Mouse (Mus musculus) gastrocnemius, adult 18-20 months (tissue): ENCODE measurements around the gene Slc38a1. TPM values are rescaled to one million over a fixed set of nuclear protein-coding genes. Genes with fewer than 3 reads are reported as not detected.
A peak's percentile ranks its signal among the peaks of the same experiment; 100 is the strongest.

Experiments
- DNase-seq: peaks from one replicate; pipeline ENCODE4 v3.0.0; 2021; ENCODE audit warnings: low spot score
- total RNA-seq, 2 experiments: library from RNA; stranded (reverse); gene quantifications; 2 replicates each; pipeline ENCODE4 v1.2.3; 2021

The Slc38a1 gene
- total RNA-seq, 2 experiments from 2014 or later = 0.75 to 1.4 TPM

DNA sequence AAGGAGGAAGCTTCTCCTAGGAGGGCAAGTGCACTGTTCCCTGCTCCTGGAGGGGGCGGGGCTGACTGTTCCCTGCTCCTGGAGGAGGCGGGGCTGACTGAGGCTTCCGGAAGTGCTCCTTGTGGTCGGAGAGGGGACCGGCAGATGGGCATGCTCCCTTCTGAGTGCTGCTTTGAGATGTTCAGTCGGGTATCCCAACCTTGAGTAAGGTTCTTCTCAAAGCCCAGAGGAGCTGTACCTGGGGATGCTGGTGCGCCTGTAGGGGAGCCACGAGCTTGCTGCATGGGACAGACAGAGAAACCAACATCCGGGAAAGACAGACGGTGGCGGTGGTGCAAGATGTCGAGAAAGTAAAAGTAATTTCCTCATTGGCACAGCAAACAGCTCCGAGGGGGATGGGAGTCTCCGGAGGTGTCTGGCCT is 75.9 kb downstream of the Slc38a1 start:
- peak; percentile 22 for DNase-seq

DNA sequence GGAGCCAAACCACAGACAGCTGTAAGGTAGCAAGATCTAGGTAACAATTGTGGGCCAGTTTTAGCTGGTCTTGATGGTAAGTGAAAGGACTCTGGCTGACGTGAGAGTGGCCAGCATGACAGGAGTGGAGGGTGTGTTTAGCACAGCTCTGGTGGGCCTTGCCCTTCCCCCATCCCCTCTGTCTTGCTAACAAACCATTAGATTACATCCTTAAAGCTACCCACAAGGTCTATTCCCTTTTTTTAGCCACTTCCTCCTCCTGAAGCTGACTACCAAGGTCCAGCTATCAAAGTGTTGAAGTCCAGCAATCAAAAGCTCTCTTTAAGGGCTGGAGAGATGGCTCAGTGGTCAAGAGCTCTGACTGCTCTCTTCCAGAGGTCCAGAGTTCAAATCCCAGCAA is 78.9 kb downstream of the Slc38a1 start:
- DNase-seq = no peak

DNA sequence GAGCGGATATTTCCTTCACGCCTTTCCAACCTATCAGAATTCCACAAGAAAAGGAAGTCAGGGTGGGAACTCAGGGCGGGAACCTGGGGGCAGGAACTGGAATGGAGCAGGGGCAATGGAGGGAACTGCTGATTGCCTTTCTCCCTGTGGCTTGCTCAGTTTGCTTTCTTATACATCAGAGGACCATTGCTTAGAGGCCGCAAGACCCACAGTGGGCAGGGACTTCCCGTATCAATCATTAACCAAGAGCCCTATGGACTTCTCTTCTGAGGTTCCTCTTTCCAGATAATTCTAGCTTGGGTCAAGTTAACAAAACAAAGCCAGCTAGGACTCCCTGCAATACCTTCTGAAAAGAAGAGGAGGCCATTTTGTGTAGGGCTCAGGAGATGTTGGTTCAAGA is 80.2 kb downstream of the Slc38a1 start:
- DNase-seq = no peak

DNA sequence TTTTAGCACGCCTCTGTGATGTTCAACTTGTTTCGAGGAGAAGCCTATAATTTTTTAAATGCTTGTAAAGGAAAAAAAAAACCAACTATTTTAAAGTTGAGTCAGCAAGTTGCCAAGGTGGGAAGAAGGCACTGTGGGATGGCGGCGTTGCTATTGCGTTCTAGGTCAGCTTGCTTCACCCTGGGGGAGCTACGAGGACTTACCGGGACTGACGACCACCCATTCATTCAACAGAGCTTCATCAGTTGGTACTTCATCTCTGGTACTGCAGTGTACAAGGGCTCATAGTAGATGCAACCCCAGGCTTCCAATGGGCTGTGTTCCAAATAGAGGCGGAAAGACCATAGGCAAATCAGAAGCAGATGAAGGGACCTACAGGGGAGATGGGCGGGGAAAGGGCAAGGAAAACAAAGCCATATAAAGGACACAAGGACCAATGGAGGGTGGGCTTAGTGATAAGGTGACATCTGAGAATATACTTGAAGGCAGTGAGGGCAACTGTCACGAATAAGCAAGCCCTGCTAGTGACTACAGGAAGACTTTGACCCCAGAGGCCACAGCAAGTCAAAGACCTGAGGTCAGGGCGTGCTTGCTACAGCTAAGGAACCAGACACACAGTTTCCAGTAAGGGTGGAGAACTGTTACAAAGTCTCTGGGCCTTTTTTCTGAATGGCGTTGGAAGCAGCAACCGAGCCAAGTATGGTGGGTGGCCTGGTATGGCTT is 82.0 kb downstream of the Slc38a1 start:
- DNase-seq = no peak

DNA sequence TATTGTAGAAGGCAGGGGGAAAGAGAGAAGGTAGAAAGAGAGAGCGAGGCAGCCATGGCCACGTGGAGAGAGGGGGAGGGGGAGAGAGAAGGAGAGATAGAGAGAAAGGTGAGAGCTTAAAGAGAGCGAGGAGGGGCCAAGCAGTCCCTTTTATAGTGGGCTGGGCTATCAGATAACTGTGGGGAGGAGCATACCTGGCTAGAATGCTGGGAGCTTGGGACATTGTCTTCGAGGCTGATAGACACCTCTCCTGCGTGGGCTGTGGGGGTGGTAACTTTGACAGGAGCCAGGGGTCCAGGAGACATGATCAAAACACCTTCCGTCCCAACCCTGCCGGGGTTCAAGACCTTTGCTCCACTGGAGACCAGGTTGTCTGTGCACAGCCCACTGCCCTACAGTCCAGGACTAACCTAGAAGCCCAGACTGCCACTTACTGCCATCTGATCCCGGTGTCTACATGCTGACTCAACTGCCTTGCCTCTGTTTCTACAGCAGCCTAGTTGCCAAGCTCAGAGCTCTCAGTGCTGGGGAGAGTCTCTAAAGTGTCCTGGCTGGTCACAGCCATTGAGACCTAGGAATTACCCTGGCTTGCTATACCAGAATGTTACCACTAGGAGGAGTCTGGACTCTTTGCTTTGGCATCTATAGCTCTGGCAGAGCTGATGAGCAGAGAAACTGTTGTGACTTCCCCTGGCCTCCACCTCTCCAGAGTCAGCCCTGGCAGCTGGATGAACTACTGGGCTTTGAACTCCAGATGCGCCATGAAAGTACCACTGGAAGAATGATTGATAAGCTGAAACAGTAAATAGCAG is 90.9 kb downstream of the Slc38a1 start:
- DNase-seq = peak; percentile 76

DNA sequence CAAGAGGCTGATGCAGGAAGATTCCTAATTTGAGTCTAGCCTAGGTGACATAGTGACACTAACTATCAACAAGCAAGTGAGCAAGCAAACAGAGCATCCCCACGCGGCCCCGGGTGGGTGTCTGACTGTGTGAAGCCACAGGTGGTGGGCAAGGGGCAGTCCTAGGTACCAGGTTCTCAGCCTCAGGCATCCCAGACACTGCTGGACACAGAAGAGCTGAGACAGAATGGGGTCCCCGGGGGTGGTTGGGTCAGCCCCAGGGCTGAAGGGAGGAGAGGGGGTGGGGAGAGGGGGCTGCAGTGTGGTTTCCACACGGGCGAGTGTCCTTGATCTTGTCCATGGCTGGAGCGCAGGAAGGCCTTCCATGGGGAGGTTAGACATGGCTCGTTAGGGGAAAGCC is 91.6 kb downstream of the Slc38a1 start:
- DNase-seq = no peak

DNA sequence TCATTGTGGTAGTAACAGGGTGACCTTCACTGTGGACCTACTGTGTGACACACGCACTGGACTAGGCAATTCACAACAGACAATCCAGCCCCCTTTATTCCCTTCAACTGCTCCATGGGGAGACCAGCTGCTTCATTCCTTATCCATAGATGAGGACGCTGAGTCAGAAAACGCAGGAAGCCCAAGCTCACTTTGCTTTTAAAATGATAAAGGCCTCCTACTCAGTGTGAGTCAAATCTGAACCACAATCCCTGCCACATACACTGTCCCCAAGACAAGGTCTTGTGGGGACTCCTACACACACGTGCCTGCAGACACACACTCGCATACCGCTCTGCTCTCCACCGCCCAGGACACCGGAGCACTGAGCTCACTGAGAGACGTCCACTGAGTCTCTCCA is 94.3 kb downstream of the Slc38a1 start:
- DNase-seq = no peak

DNA sequence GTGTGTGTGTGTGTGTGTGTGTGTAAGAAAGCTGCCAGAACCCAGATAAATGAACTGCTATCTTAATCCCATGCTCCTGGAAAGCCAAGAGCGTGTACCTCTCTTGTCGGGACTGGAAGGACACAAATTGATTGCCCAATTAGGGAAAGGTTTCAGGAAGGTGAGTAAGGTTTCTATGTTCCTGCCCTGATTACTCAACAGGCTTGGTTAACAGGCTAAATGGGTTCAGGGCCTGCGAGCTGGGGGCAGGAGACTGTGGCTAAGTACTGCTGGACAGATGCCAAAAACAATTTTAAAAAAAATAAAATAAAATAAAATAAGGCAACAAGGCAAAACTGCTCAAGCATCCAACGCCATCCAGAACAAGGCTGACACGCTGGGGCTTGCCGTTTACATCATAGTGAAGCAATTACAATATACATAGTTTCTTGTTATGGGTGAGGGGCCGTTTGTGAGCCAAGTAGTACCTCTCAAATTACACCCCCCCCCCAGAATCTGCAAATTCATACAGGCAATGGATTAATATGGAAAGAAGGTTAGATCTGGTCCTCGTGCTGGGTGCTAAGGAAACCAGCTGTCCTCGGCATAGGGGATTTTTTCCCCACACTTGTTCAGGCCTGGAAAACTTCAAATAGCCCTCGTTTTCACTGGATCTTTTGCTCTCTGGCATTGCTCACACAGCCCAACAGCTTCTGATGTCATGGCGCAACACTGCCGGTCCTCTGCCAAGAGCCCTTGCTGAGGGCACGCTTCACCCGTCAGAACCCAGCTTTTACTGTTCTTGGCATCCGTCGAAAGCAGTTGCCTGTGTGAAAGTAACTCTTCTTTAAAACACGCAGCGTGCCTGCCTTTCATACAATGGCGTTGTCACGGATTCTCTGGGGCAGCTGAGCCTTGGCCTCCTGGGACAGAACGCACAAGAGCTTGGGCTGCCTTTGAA is 95.2 kb downstream of the Slc38a1 start:
- DNase-seq = peak; percentile 30

DNA sequence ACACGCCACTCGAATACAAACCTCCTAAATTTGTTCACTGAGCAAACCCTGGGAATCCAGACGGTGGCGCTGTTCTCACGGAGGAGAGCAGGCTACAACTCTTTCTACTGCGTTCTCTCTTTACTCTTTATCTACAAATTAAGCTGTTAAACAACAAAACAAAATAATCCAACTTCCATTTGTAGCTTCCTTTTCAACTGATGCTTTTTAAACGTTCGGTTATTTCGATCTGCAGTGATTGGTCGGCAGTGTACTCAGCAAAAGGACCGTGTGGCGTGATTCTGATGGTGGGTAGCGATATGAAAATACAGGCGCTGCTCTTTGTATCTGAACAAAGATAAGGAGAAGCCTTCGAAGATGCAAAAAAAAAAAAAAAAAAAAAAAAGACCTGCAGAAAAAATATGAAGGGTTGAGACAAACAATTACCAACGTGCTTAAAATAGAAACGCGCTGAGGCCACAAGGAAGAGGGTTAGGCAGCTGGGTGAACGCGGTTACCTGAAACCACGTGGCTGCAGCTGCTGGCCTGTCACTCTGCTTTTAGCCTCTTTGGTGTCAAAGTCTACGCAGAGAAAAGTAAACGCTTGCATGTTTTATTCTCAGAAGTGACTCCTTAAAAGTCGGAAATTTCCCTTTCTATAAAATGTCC is 99.4 kb downstream of the Slc38a1 start:
- DNase-seq = peak; percentile 29

DNA sequence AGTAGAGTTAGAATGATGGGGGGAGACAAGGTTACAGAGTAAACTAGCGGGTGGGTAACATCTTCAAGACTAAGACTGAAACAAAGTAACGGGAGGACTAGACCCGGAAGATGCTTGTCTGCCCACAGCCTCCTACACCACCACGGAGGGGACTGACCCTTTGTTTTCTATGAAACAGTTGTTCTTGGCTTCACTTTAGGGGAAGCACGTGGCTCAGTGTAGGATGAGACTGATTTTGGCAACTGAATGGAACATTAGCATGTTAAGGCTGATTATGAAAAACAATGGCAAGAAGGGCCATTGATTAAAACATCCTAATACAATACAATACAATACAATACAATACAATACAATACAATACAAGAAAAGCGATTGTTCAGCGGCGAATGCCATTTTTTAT is 100.6 kb downstream of the Slc38a1 start:
- DNase-seq = no peak

DNA sequence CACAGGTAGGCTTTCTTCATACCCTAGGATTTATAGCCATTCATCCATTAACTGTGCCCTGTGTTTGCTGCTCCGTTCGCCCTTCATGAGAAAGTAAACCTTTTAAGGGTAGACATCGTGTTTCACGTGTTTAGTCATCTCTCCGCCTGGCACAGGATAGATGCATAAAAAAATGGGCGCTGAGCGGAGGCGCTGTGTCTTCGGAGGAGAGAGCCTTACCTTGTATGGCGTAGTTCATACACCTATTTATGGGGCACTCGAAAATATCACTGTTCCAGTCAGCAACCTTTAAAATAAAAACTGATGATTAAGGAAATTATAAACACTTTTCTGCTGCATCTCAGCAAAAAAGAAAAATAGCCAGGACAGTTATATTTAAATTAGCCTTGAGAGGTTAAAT is 105.4 kb downstream of the Slc38a1 start:
- DNase-seq = no peak

DNA sequence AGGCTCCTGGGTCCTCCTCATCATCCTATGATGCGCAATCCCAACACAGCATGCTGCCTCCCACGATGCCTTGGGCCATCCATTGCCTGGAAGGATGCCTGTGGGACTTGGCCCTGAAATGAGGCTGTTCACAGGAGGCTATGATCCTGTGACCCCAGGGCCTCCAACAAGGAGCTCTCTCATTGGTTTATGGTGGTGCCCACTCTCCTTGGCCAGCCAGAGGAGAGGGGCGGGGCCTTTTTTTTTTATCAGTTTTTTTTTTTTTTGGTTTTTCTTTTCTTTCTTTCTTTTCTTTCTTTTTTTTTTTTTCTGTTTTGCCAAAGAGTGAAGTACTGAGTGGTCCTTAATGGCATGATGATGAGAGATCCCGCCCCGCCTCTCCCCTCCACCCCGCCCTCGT is 106.3 kb downstream of the Slc38a1 start:
- DNase-seq = no peak

DNA sequence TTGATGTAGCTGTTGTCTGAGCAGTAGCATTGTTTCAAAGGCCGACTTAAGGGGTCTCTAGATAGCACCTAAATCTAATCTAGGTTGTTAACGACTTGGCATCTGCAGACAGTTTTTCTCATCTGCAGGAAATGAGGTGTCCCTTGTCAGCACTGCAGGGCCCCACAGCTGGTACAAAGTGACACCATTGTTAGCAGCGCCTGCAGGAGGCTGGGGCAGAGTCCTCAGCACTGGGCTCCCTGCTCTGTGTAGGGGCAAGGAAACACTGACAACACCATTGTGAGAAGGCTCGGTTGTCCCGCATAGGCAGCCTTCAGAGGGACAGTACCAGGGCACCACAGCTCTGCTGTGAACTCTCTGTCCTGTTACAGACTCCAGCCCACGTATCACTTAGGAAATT is 115.0 kb downstream of the Slc38a1 start:
- no peak for DNase-seq

DNA sequence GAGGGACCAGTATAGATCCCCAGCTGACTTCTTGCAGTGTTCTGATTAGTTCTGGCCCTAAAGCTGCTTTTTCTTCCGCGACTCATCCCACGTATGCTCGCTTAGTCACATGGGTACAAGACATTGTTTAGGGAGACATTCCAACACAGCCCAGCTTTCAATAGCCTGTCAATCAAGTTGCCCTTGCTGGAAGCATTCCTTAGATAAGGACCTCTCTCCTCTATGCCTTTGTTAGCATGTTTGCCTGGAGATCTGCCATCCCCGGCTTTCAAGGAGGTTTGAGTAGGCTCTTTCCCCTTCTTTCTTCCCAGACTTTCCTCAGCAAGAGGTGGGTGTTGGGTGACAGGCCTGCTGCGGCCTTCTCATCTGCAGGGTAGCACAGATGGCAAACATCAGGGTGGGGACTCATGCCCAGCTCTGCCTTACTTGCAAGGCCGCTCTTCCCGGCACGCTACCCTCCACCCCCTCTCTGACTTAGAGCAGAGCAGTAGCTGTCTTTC is 118.4 kb downstream of the Slc38a1 start:
- DNase-seq = no peak

Other genes with a start within 250 kb of the Slc38a1 start
- 10 to 100 TPM; 40.2 to 41.0 TPM for gene Scaf11, start 182.1 kb downstream of the Slc38a1 start, total RNA-seq
- 100 to 1,000 TPM in 1 of 2 experiments, 10 to 100 TPM in 1; 93.4 to 242 TPM for gene Slc38a2, start 56.8 kb upstream of the Slc38a1 start, total RNA-seq